Mouse (Mus musculus): ENCODE data around the gene Gstp1. TPM values are rescaled to one million over a fixed set of nuclear protein-coding genes. Genes with fewer than 3 reads are reported as not detected.

The Gstp1 gene
- total RNA-seq (2014; rRNA removed; ENCODE audit: low replicate concordance) (266 and 311 TPM in 2 replicates), polyA plus RNA-seq (2015; fragmentation: Nextera tagmentation; extraction: Ambion mirVana) (440 and 449 TPM in 2 replicates)

- no peaks in the 10 kb centered on the region for H3K9me3 ChIP-seq (replicated peaks; ENCODE audit: control insufficient read depth, low read length)
- H3K36me3 ChIP-seq (replicated peaks; ENCODE audit: control insufficient read depth, insufficient read depth, low read length), result 0 out of 2 replicates have a peak, but pooled peaks cover 6% of the 10 kb centered on the region
- under 1% methylated on average over 26 of the region's 26 CpGs for WGBS
- H3K4me1 ChIP-seq (ENCODE audit: control insufficient read depth, insufficient read depth), result peaks cover 8% of the 10 kb centered on the region
- peak within 1 kb of the TSS; percentile 84 for H3K4me2 ChIP-seq (ENCODE audit: low read depth, low read length)
- H3K27ac ChIP-seq (ENCODE audit: low read depth), result peak within 1 kb of the TSS; percentile 58
- peak; percentile 88 for DNase-seq (ENCODE audit: low spot score)
- TF ChIP-seq CTCF (IDR thresholded peaks at IDR 0.05; ENCODE audit: low read depth), result peak; percentile 24
- no peak for TF ChIP-seq EP300 (IDR thresholded peaks at IDR 0.05; ENCODE audit: low read depth)
- peak within 1 kb of the TSS; percentile 71 for H3K9ac ChIP-seq (replicated peaks; ENCODE audit: low read depth, low read length)
- peak within 1 kb of the TSS; percentile 63 for H3K4me3 ChIP-seq (ENCODE audit: low read depth, low read length)
- H3K27me3 ChIP-seq (ENCODE audit: control insufficient read depth, insufficient read depth, low read length), result no peaks in the 10 kb centered on the region
- ATAC-seq (ENCODE audit: insufficient read depth, low read depth), result peak; percentile 90
Observed at GRCm38 (mm10) chr19:4037788-4038232, at the start of gene Gstp1. Gene Gstp1, minus strand, starts transcription at chr19:4037985.

DNA sequence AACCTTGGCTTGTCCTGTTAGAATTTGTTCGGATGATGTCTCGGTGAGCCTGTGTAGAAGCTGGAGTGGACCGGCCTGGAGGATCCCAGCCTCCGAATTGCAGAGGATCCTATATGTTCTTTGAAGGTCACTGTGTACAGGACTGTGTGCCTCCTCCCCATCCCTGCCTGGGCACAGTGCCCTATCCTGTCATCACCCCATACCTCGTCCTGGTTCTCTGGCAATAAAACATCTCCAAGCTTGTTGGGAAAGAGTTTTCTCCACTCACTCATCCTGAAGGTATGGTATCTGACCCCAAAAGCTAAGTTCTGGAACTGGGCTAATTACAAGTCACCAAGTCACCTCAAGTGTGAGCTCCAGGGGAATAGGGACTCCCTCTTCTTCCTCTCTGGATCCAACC, 49.3 kb upstream of the Gstp1 start:
- no peaks in the 10 kb centered on the region for H3K4me1 ChIP-seq (ENCODE audit: control insufficient read depth, insufficient read depth)
- TF ChIP-seq EP300 (IDR thresholded peaks at IDR 0.05; ENCODE audit: low read depth), result no peak
- no peak for TF ChIP-seq CTCF (IDR thresholded peaks at IDR 0.05; ENCODE audit: low read depth)
- H3K9ac ChIP-seq (replicated peaks; ENCODE audit: low read depth, low read length), result no peak overlapping the region
- no peak overlapping the region for H3K4me3 ChIP-seq (ENCODE audit: low read depth, low read length)
- 29% methylated on average over 5 of the region's 5 CpGs for WGBS
- no peak overlapping the region for H3K27ac ChIP-seq (ENCODE audit: low read depth)
- DNase-seq (ENCODE audit: low spot score) (peak; percentile 64), ATAC-seq (ENCODE audit: insufficient read depth, low read depth) (peak; percentile 85)
- no peaks in the 10 kb centered on the region for H3K9me3 ChIP-seq (replicated peaks; ENCODE audit: control insufficient read depth, low read length)
- no peaks in the 10 kb centered on the region for H3K27me3 ChIP-seq (ENCODE audit: control insufficient read depth, insufficient read depth, low read length)
- no peaks in the 10 kb centered on the region for H3K36me3 ChIP-seq (replicated peaks; ENCODE audit: control insufficient read depth, insufficient read depth, low read length)
- H3K4me2 ChIP-seq (ENCODE audit: low read depth, low read length), result no peak overlapping the region

GRCm38 (mm10) chr19:4086156-4086555, 48.4 kb upstream of the Gstp1 start:
- no peak overlapping the region for H3K9ac ChIP-seq (replicated peaks; ENCODE audit: low read depth, low read length)
- TF ChIP-seq CTCF (IDR thresholded peaks at IDR 0.05; ENCODE audit: low read depth) (no peak), EP300 (IDR thresholded peaks at IDR 0.05; ENCODE audit: low read depth) (no peak)
- DNase-seq (ENCODE audit: low spot score) (no peak), ATAC-seq (ENCODE audit: insufficient read depth, low read depth) (no peak)
- H3K27ac ChIP-seq (ENCODE audit: low read depth), result no peak overlapping the region
- no peak overlapping the region for H3K4me2 ChIP-seq (ENCODE audit: low read depth, low read length)
- 88% methylated on average over 15 of the region's 15 CpGs for WGBS
- H3K27me3 ChIP-seq (ENCODE audit: control insufficient read depth, insufficient read depth, low read length), result no peaks in the 10 kb centered on the region
- H3K36me3 ChIP-seq (replicated peaks; ENCODE audit: control insufficient read depth, insufficient read depth, low read length), result no peaks in the 10 kb centered on the region
- H3K4me3 ChIP-seq (ENCODE audit: low read depth, low read length), result no peak overlapping the region
- H3K4me1 ChIP-seq (ENCODE audit: control insufficient read depth, insufficient read depth), result no peaks in the 10 kb centered on the region
- no peaks in the 10 kb centered on the region for H3K9me3 ChIP-seq (replicated peaks; ENCODE audit: control insufficient read depth, low read length)

GRCm38 (mm10) chr19:4084984-4085383, 47.2 kb upstream of the Gstp1 start:
- no peaks in the 10 kb centered on the region for H3K27me3 ChIP-seq (ENCODE audit: control insufficient read depth, insufficient read depth, low read length)
- no peaks in the 10 kb centered on the region for H3K36me3 ChIP-seq (replicated peaks; ENCODE audit: control insufficient read depth, insufficient read depth, low read length)
- no peak overlapping the region for H3K4me2 ChIP-seq (ENCODE audit: low read depth, low read length)
- H3K4me3 ChIP-seq (ENCODE audit: low read depth, low read length), result no peak overlapping the region
- no peak overlapping the region for H3K27ac ChIP-seq (ENCODE audit: low read depth)
- DNase-seq (ENCODE audit: low spot score), result no peak
- H3K9me3 ChIP-seq (replicated peaks; ENCODE audit: control insufficient read depth, low read length), result no peaks in the 10 kb centered on the region
- ATAC-seq (ENCODE audit: insufficient read depth, low read depth), result no peak
- TF ChIP-seq CTCF (IDR thresholded peaks at IDR 0.05; ENCODE audit: low read depth), result peak; percentile 44
- no peak for TF ChIP-seq EP300 (IDR thresholded peaks at IDR 0.05; ENCODE audit: low read depth)
- H3K9ac ChIP-seq (replicated peaks; ENCODE audit: low read depth, low read length), result no peak overlapping the region
- H3K4me1 ChIP-seq (ENCODE audit: control insufficient read depth, insufficient read depth), result no peaks in the 10 kb centered on the region
- WGBS, result 100% methylated on average over 1 of the region's 1 CpGs

GRCm38 (mm10) chr19:4083826-4084225, 46.0 kb upstream of the Gstp1 start:
- WGBS, result 40% methylated on average over 7 of the region's 8 CpGs
- H3K9ac ChIP-seq (replicated peaks; ENCODE audit: low read depth, low read length), result no peak overlapping the region
- no peaks in the 10 kb centered on the region for H3K36me3 ChIP-seq (replicated peaks; ENCODE audit: control insufficient read depth, insufficient read depth, low read length)
- no peaks in the 10 kb centered on the region for H3K9me3 ChIP-seq (replicated peaks; ENCODE audit: control insufficient read depth, low read length)
- H3K27me3 ChIP-seq (ENCODE audit: control insufficient read depth, insufficient read depth, low read length), result no peaks in the 10 kb centered on the region
- H3K4me1 ChIP-seq (ENCODE audit: control insufficient read depth, insufficient read depth), result no peaks in the 10 kb centered on the region
- H3K27ac ChIP-seq (ENCODE audit: low read depth), result no peak overlapping the region
- no peak overlapping the region for H3K4me2 ChIP-seq (ENCODE audit: low read depth, low read length)
- DNase-seq (ENCODE audit: low spot score) (no peak), ATAC-seq (ENCODE audit: insufficient read depth, low read depth) (no peak)
- H3K4me3 ChIP-seq (ENCODE audit: low read depth, low read length), result no peak overlapping the region
- no peak for TF ChIP-seq CTCF (IDR thresholded peaks at IDR 0.05; ENCODE audit: low read depth)
- TF ChIP-seq EP300 (IDR thresholded peaks at IDR 0.05; ENCODE audit: low read depth), result no peak

DNA sequence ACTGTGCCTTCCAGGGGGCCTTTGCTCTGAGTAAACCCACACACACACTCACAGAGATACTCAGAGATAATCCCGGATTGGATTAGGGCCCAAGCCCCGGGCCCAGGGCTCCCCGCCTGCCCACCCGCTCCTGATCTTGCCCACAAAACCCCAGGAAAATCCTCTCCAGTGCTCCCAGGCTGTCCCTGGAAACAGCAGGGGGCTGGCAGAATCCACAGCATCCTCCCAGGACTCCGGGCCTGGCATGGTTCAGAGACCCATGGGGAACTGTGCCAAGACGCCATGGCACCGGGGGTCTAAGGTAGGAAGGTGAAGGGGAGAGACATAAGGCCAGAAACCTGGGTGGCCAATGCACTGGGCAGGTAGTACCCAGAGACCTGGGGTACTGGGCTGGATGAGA, 45.5 kb upstream of the Gstp1 start:
- 73% methylated on average over 7 of the region's 7 CpGs for WGBS

More for the DNA sequence above, 45.5 kb upstream of the Gstp1 start:
- no peaks in the 10 kb centered on the region for H3K27me3 ChIP-seq (ENCODE audit: control insufficient read depth, insufficient read depth, low read length)
- H3K4me2 ChIP-seq (ENCODE audit: low read depth, low read length), result no peak overlapping the region
- ATAC-seq (ENCODE audit: insufficient read depth, low read depth), result no peak
- H3K9me3 ChIP-seq (replicated peaks; ENCODE audit: control insufficient read depth, low read length), result no peaks in the 10 kb centered on the region
- no peaks in the 10 kb centered on the region for H3K36me3 ChIP-seq (replicated peaks; ENCODE audit: control insufficient read depth, insufficient read depth, low read length)
- H3K27ac ChIP-seq (ENCODE audit: low read depth), result no peak overlapping the region
- H3K4me1 ChIP-seq (ENCODE audit: control insufficient read depth, insufficient read depth), result no peaks in the 10 kb centered on the region
- no peak for DNase-seq (ENCODE audit: low spot score)
- no peak overlapping the region for H3K4me3 ChIP-seq (ENCODE audit: low read depth, low read length)
- no peak overlapping the region for H3K9ac ChIP-seq (replicated peaks; ENCODE audit: low read depth, low read length)
- no peak for TF ChIP-seq CTCF (IDR thresholded peaks at IDR 0.05; ENCODE audit: low read depth)
- no peak for TF ChIP-seq EP300 (IDR thresholded peaks at IDR 0.05; ENCODE audit: low read depth)

All from heart, postnatal 0 days (tissue).